Mouse (Mus musculus): Measurements from ENCODE around the gene Zan. TPM values are rescaled to one million over a fixed set of nuclear protein-coding genes. Genes with fewer than 3 reads are reported as not detected.

The Zan gene
- polyA plus RNA-seq, 1 experiment = not detected

DNA sequence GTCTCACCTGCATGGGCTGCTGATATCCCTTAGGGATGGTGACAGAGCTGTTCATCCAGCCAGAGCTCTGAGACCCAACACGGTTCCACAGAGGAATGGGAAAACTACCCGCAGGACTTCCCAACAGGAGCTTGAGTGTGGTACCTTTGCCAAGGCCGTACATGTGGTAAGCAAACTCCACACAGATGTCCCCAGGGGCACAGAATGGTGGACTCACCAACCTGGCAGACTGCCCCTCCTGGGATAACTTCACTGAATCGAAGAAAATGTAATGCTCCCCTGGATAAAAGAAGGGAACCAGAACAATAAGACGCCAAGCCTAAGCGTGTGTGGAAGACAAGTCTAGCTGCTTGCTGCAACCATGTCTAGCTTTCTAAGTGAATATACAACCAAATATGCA, 9.9 kb downstream of the Zan start:
- TF ChIP-seq GATA1 (IDR thresholded peaks at IDR 0.05; ENCODE audit: low read length) = no peak

GRCm38 (mm10) chr5:137465049-137465448, 11.8 kb downstream of the Zan start:
- TF ChIP-seq GATA1 (IDR thresholded peaks at IDR 0.05; ENCODE audit: low read length) = no peak

DNA sequence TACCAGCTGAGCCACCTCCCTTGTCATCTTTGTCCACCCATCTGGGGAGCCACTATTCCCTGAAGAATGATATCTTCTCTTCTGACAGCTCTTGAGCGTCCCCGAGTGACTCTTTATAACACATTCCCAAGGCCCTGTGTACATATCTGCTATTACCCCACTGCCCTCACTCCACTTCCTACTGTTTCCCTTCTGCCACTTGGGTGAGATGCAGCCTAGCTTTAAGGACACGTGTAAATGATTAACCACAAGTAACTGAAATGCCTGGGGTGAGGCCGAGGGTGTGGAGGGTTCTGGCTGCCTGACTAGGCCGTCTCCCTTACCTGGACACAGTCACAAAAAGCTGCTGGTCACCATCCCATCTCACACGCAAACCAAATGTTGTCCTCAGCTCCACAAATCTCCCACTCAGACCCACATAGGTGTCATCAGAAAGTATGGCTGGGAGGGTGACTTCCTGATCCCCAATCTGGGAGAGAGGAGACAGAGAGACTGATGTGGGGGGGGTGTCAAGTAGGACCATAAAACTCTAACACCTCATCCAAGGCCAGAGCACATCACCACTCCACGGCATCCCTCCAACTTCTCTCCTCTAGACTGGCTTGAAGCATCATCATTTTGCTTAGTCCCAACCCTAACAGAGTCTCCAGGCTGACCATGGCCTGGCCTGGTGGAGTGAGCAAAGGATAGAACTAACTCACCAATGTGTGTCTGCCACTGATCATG, 20.8 kb downstream of the Zan start:
- no peak for TF ChIP-seq GATA1 (IDR thresholded peaks at IDR 0.05; ENCODE audit: low read length)

DNA sequence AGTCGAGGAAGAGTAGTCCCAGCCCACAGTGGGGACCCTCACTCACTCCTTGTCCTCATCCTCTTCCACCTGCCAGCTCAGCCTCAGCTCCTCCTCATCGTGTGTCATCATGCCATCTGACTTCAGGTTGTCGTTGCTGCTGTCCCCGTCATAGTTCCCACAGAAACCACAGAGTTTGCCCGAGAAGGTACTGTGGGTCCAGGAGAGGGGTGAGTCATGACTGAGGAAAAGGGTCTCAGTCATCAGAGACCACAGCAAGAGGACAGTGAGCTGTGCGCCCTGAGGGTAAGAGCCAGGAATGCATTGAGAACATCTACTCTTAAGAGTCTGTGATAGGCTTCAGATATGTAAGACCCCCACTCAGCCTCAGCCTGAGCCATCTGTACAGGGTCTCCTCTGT, 21.7 kb downstream of the Zan start:
- no peak for TF ChIP-seq GATA1 (IDR thresholded peaks at IDR 0.05; ENCODE audit: low read length)

DNA sequence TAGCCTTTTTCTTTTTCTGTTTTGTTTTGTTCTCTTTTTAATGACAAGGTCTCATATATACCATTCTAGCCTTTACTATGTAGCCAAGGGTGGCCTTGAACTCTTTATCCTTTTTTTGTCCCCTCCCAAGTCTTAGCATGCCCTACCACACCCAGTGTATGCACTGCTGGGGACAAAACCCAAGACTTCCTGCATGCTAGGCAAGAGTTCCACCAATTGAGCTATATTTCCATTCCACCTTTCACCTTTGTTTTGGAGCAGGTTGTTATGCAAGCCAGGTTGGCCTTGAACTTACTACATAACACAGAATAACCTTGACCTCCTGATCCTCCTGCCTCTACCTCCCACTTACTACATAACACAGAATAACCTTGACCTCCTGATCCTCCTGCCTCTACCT, 31.3 kb downstream of the Zan start:
- no peak for TF ChIP-seq GATA1 (IDR thresholded peaks at IDR 0.05; ENCODE audit: low read length)

GRCm38 (mm10) chr5:137440216-137440855, 36.5 kb downstream of the Zan start:
- no peak for TF ChIP-seq GATA1 (IDR thresholded peaks at IDR 0.05; ENCODE audit: low read length)

DNA sequence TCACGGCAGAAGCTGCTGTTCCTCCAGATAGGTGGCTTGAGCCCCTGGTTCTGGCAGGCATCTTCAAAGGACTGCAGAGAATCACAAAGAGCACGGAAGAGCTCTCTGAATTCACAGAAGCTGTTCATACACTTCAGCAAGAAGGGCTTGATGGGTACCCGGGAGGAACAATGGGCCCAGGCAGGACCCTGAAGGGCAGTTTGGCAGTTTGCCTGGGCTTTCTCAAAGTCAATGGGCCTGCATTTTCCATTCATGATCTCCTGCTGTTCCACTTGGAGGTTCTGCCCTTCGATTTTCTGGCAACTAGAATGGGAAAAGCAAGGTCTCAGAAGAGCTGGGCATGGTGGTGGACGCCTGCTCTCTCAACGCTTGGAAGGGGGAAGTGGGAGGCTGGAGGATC, 43.0 kb downstream of the Zan start:
- TF ChIP-seq GATA1 (IDR thresholded peaks at IDR 0.05; ENCODE audit: low read length) = no peak

DNA sequence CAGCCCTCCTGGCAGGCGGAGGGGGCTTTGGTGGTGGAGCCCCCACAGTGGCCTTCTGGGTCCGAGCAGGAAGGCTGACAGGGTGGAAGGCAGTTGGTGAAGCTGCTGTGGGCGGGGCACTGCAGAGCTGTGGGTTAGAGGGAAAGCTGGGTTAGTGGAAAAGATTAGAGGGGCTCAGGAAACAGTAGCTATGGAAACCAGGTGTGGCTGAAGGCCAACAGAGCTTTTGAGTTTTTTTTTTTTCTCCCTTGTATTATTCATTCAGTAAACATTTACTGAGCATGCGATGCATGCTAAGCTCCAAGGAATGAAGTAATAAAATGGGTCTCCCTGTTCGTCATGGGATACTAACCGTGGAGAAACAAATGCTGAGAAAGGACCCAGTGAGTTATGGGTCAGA, 51.2 kb downstream of the Zan start:
- TF ChIP-seq GATA1 (IDR thresholded peaks at IDR 0.05; ENCODE audit: low read length) = no peak

GRCm38 (mm10) chr5:137419841-137420240, 57.0 kb downstream of the Zan start:
- TF ChIP-seq GATA1 (IDR thresholded peaks at IDR 0.05; ENCODE audit: low read length) = no peak

DNA sequence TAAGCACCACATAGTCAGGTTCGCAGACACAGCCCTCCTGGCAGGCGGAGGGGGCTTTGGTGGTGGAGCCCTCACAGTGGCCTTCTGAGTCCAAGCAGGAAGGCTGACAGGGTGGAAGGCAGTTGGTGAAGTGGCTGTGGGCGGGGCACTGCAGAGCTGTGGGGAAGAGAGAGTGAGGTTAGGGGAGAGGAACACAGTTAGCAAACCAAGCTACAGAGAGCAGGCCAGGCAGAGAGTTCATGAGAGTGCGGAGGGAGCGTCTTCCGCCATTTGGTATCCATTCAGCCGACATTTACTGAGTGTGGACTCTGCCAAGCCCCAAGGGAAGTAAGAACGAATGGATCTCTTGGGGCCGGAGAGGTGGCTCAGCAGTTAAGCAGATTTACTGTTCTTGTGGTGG, 57.8 kb downstream of the Zan start:
- TF ChIP-seq GATA1 (IDR thresholded peaks at IDR 0.05; ENCODE audit: low read length) = no peak

- TF ChIP-seq GATA1 (IDR thresholded peaks at IDR 0.05; ENCODE audit: low read length) = no peak
Observed at GRCm38 (mm10) chr5:137414253-137414652, 62.6 kb downstream of the Zan start.

GRCm38 (mm10) chr5:137411235-137411634, 65.6 kb downstream of the Zan start:
- TF ChIP-seq GATA1 (IDR thresholded peaks at IDR 0.05; ENCODE audit: low read length) = no peak

DNA sequence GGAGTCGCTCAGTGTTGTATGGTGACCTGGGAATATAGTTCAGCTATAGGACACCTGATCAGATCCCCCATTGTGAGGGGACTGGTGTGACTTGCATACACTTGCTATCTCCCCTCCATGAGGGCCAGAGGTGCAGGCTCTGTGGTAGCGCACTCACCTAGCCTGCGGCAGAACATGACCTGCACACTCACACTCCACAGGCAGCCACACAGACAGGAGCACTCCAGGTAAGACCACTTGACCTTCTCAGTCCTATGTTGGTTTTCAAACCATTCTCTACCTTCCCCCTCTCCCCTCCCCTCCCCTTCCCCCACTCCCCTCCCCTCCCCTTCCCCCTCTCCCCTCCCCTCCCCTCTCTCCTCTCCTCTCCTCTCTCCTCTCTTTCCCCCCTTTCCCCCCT, 66.3 kb downstream of the Zan start:
- TF ChIP-seq GATA1 (IDR thresholded peaks at IDR 0.05; ENCODE audit: low read length) = no peak

- no peak for TF ChIP-seq GATA1 (IDR thresholded peaks at IDR 0.05; ENCODE audit: low read length)
Observed at GRCm38 (mm10) chr5:137410066-137410465, 66.8 kb downstream of the Zan start.

DNA sequence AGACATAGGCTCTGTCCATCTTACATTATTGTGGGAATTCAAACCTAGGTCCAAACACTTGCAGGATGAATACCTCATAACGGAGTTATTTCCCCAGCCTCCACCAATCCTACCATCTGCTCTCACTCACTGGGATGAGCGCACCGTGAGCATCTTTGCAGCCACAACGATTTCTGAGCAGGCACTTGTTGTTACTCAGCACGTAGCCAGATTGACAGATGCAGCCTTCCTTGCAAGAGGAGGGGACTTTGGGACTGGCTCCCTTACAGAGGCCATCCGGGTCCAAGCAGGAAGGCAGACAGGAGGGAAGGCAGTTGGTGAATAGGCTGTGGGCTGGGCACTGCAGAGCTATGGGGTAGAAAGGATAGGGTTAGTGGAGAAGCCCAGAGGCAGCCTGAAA, 67.4 kb downstream of the Zan start:
- no peak for TF ChIP-seq GATA1 (IDR thresholded peaks at IDR 0.05; ENCODE audit: low read length)

DNA sequence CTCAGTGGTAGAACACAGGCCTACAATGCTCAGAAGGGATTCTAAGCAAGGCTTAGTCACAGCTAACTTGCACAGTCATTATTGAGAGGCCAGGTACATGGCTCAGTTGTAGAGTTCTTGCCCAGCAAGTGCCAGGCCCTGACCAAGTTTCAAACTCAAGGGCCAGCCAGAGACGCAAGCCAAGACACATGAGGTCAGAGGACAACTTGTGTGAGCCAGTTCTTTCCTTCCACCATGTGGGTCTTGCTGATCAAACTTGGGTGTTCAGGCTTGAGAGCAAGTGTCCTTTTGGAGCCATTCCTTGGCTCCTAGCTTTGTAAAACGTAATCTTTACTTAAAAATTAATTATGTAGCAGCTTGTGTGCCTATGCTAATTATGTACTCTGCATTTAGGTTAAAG, 72.8 kb downstream of the Zan start:
- no peak for TF ChIP-seq GATA1 (IDR thresholded peaks at IDR 0.05; ENCODE audit: low read length)

GRCm38 (mm10) chr5:137394456-137394855, 82.4 kb downstream of the Zan start:
- TF ChIP-seq GATA1 (IDR thresholded peaks at IDR 0.05; ENCODE audit: low read length) = no peak
